Mouse (Mus musculus): ENCODE results near the gene Mtap. TPM values are rescaled to one million over a fixed set of nuclear protein-coding genes. Genes with fewer than 3 reads are reported as not detected.

Mtap gene
- polyA plus RNA-seq, 1 experiment from 2014 or later = 49.1 TPM

- ATAC-seq (replicated peaks; ENCODE audit: low FRiP score, low read depth) (no peak), DNase-seq (ENCODE audit: low spot score) (no peak)
- Histone ChIP-seq H3K4me3 (replicated peaks; ENCODE audit: low read depth, low read length) (no peak overlapping the region), H3K36me3 (ENCODE audit: insufficient read depth, low read length) (peaks cover 23% of the 10 kb centered on the region), H3K4me2 (ENCODE audit: low read length) (no peak overlapping the region), H3K4me1 (replicated peaks; ENCODE audit: insufficient read depth, low read length) (no peaks in the 10 kb centered on the region), H3K9ac (ENCODE audit: low read depth, low read length) (no peak overlapping the region), H3K27me3 (ENCODE audit: insufficient read depth, low read length) (no peaks in the 10 kb centered on the region), H3K27ac (no peak overlapping the region), H3K9me3 (replicated peaks; ENCODE audit: low read length) (no peaks in the 10 kb centered on the region)
- 98% methylated on average over 3 of the region's 3 CpGs for WGBS
- no peak for TF ChIP-seq CTCF (IDR thresholded peaks at IDR 0.05; ENCODE audit: low read depth)
Measured at GRCm38 (mm10) chr4:89182486-89182885, 45.6 kb downstream of the Mtap start.

- no peak for ATAC-seq (replicated peaks; ENCODE audit: low FRiP score, low read depth)
- H3K27ac ChIP-seq = no peak overlapping the region
- no peak for TF ChIP-seq CTCF (IDR thresholded peaks at IDR 0.05; ENCODE audit: low read depth)
- no peak overlapping the region for H3K9ac ChIP-seq (ENCODE audit: low read depth, low read length)
- H3K4me1 ChIP-seq (replicated peaks; ENCODE audit: insufficient read depth, low read length) = no peaks in the 10 kb centered on the region
- 87% methylated on average over 4 of the region's 4 CpGs for WGBS
- no peak overlapping the region for H3K4me3 ChIP-seq (replicated peaks; ENCODE audit: low read depth, low read length)
- H3K27me3 ChIP-seq (ENCODE audit: insufficient read depth, low read length) = no peaks in the 10 kb centered on the region
- no peaks in the 10 kb centered on the region for H3K9me3 ChIP-seq (replicated peaks; ENCODE audit: low read length)
- no peak overlapping the region for H3K4me2 ChIP-seq (ENCODE audit: low read length)
- no peaks in the 10 kb centered on the region for H3K36me3 ChIP-seq (ENCODE audit: insufficient read depth, low read length)
- DNase-seq (ENCODE audit: low spot score) = no peak
Measured at GRCm38 (mm10) chr4:89195481-89195880, 58.6 kb downstream of the Mtap start.

GRCm38 (mm10) chr4:89197128-89197527 lies 60.2 kb downstream of the Mtap start:
- H3K9me3 ChIP-seq (replicated peaks; ENCODE audit: low read length) = no peaks in the 10 kb centered on the region
- no peak overlapping the region for H3K4me2 ChIP-seq (ENCODE audit: low read length)
- no peaks in the 10 kb centered on the region for H3K36me3 ChIP-seq (ENCODE audit: insufficient read depth, low read length)
- no peak overlapping the region for H3K27ac ChIP-seq
- no peak for TF ChIP-seq CTCF (IDR thresholded peaks at IDR 0.05; ENCODE audit: low read depth)
- no peaks in the 10 kb centered on the region for H3K4me1 ChIP-seq (replicated peaks; ENCODE audit: insufficient read depth, low read length)
- DNase-seq (ENCODE audit: low spot score) (no peak), ATAC-seq (replicated peaks; ENCODE audit: low FRiP score, low read depth) (no peak)
- no peak overlapping the region for H3K4me3 ChIP-seq (replicated peaks; ENCODE audit: low read depth, low read length)
- H3K9ac ChIP-seq (ENCODE audit: low read depth, low read length) = no peak overlapping the region
- H3K27me3 ChIP-seq (ENCODE audit: insufficient read depth, low read length) = no peaks in the 10 kb centered on the region

GRCm38 (mm10) chr4:89200806-89201205 lies 63.9 kb downstream of the Mtap start:
- no peaks in the 10 kb centered on the region for H3K36me3 ChIP-seq (ENCODE audit: insufficient read depth, low read length)
- WGBS = 94% methylated on average over 1 of the region's 1 CpGs

GRCm38 (mm10) chr4:89209310-89209709 lies 72.4 kb downstream of the Mtap start:
- Histone ChIP-seq H3K36me3 (ENCODE audit: insufficient read depth, low read length) (no peaks in the 10 kb centered on the region), H3K27ac (no peak overlapping the region), H3K9me3 (replicated peaks; ENCODE audit: low read length) (no peaks in the 10 kb centered on the region), H3K9ac (ENCODE audit: low read depth, low read length) (no peak overlapping the region), H3K4me3 (replicated peaks; ENCODE audit: low read depth, low read length) (no peak overlapping the region), H3K4me1 (replicated peaks; ENCODE audit: insufficient read depth, low read length) (no peaks in the 10 kb centered on the region), H3K4me2 (ENCODE audit: low read length) (no peak overlapping the region), H3K27me3 (ENCODE audit: insufficient read depth, low read length) (no peaks in the 10 kb centered on the region)
- TF ChIP-seq CTCF (IDR thresholded peaks at IDR 0.05; ENCODE audit: low read depth) = no peak
- DNase-seq (ENCODE audit: low spot score) (no peak), ATAC-seq (replicated peaks; ENCODE audit: low FRiP score, low read depth) (no peak)

More at GRCm38 (mm10) chr4:89200806-89201205, 63.9 kb downstream of the Mtap start:
- H3K9me3 ChIP-seq (replicated peaks; ENCODE audit: low read length) = no peaks in the 10 kb centered on the region
- no peak overlapping the region for H3K27ac ChIP-seq
- no peak for TF ChIP-seq CTCF (IDR thresholded peaks at IDR 0.05; ENCODE audit: low read depth)
- no peaks in the 10 kb centered on the region for H3K4me1 ChIP-seq (replicated peaks; ENCODE audit: insufficient read depth, low read length)
- H3K9ac ChIP-seq (ENCODE audit: low read depth, low read length) = no peak overlapping the region
- H3K4me2 ChIP-seq (ENCODE audit: low read length) = no peak overlapping the region
- DNase-seq (ENCODE audit: low spot score) (no peak), ATAC-seq (replicated peaks; ENCODE audit: low FRiP score, low read depth) (no peak)
- H3K4me3 ChIP-seq (replicated peaks; ENCODE audit: low read depth, low read length) = no peak overlapping the region
- H3K27me3 ChIP-seq (ENCODE audit: insufficient read depth, low read length) = no peaks in the 10 kb centered on the region

GRCm38 (mm10) chr4:89210314-89210713 lies 73.4 kb downstream of the Mtap start:
- ATAC-seq (replicated peaks; ENCODE audit: low FRiP score, low read depth) (no peak), DNase-seq (ENCODE audit: low spot score) (no peak)
- H3K9me3 ChIP-seq (replicated peaks; ENCODE audit: low read length) = no peaks in the 10 kb centered on the region
- no peaks in the 10 kb centered on the region for H3K27me3 ChIP-seq (ENCODE audit: insufficient read depth, low read length)
- H3K9ac ChIP-seq (ENCODE audit: low read depth, low read length) = no peak overlapping the region
- no peak overlapping the region for H3K27ac ChIP-seq
- H3K4me3 ChIP-seq (replicated peaks; ENCODE audit: low read depth, low read length) = no peak overlapping the region
- H3K4me2 ChIP-seq (ENCODE audit: low read length) = no peak overlapping the region
- TF ChIP-seq CTCF (IDR thresholded peaks at IDR 0.05; ENCODE audit: low read depth) = no peak
- no peaks in the 10 kb centered on the region for H3K36me3 ChIP-seq (ENCODE audit: insufficient read depth, low read length)
- no peaks in the 10 kb centered on the region for H3K4me1 ChIP-seq (replicated peaks; ENCODE audit: insufficient read depth, low read length)
- 60% methylated on average over 7 of the region's 7 CpGs for WGBS

GRCm38 (mm10) chr4:89212178-89212577 lies 75.3 kb downstream of the Mtap start:
- Histone ChIP-seq H3K9ac (ENCODE audit: low read depth, low read length) (no peak overlapping the region), H3K36me3 (ENCODE audit: insufficient read depth, low read length) (no peaks in the 10 kb centered on the region), H3K4me3 (replicated peaks; ENCODE audit: low read depth, low read length) (no peak overlapping the region), H3K27ac (no peak overlapping the region), H3K4me1 (replicated peaks; ENCODE audit: insufficient read depth, low read length) (no peaks in the 10 kb centered on the region), H3K9me3 (replicated peaks; ENCODE audit: low read length) (no peaks in the 10 kb centered on the region), H3K27me3 (ENCODE audit: insufficient read depth, low read length) (no peaks in the 10 kb centered on the region), H3K4me2 (ENCODE audit: low read length) (no peak overlapping the region)
- DNase-seq (ENCODE audit: low spot score) (no peak), ATAC-seq (replicated peaks; ENCODE audit: low FRiP score, low read depth) (no peak)
- TF ChIP-seq CTCF (IDR thresholded peaks at IDR 0.05; ENCODE audit: low read depth) = no peak
- 79% methylated on average over 3 of the region's 3 CpGs for WGBS

Other genes with a start within 250 kb of the Mtap start
- not detected in 2 replicates for gene Cdkn2a, start 157.5 kb downstream of the Mtap start, polyA plus RNA-seq (2015; fragmentation: Nextera tagmentation; extraction: Ambion mirVana)
- gene Cdkn2b, start 173.9 kb downstream of the Mtap start, polyA plus RNA-seq (2015; fragmentation: Nextera tagmentation; extraction: Ambion mirVana) = 3.3 and 4.9 TPM in 2 replicates